Mouse (Mus musculus) gonadal fat pad, adult 2 months (tissue): ENCODE results near the gene Cass4. TPM values are rescaled to one million over a fixed set of nuclear protein-coding genes. Genes with fewer than 3 reads are reported as not detected.

Source experiments
- polyA plus RNA-seq: library from polyadenylated mRNA; depleted of rRNA; stranded (reverse); fragments of >200 nt; gene quantifications from 2 replicates; pipeline ENCODE4 v1.2.3, GENCODE M21; 2012; rRNA removed

Cass4 gene
- polyA plus RNA-seq, 1 experiment: 0.93 TPM

Other genes starting within 250 kb of the Cass4 start
- not detected in 2 replicates for gene Mc3r, start 145.3 kb upstream of the Cass4 start, polyA plus RNA-seq
- gene Fam210b, start 48.2 kb upstream of the Cass4 start, polyA plus RNA-seq: 15.4 and 20.1 TPM in 2 replicates
- gene Aurka, start 23.3 kb upstream of the Cass4 start, polyA plus RNA-seq: 2.6 TPM in 2 replicates
- gene Cstf1, start 23.1 kb upstream of the Cass4 start, polyA plus RNA-seq: 31.3 and 32.2 TPM in 2 replicates
- 54.8 and 61.1 TPM in 2 replicates for gene Rtf2, start 46.8 kb downstream of the Cass4 start, polyA plus RNA-seq
- not detected in 2 replicates for gene Gcnt7, start 64.8 kb downstream of the Cass4 start, polyA plus RNA-seq
- 0.23 and 0.55 TPM in 2 replicates for gene Fam209, start 78.7 kb downstream of the Cass4 start, polyA plus RNA-seq
- gene Tfap2c, start 155.8 kb downstream of the Cass4 start, polyA plus RNA-seq: 2.7 and 3.6 TPM in 2 replicates